Mouse (Mus musculus) T-helper 17 cell (primary cell): ENCODE measurements around the gene Rapgef1.
"Not testable (repeated sequence)": the region's sequence is repeated elsewhere in the genome, so short reads cannot be mapped to it uniquely, and the experiment has no call there.

Experiments used
- in situ Hi-C, 2 experiments: fragments of 300-600 bp; cut with MboI, MseI; formaldehyde crosslinking; loops; 1 replicate in 1 of 2; 2 replicates in 1 of 2; pipeline ENCODE4 v1.15.1; 2025; ENCODE audit warnings: high pct_unique_total_duplicates in 2 of 2

Rapgef1 gene

DNA sequence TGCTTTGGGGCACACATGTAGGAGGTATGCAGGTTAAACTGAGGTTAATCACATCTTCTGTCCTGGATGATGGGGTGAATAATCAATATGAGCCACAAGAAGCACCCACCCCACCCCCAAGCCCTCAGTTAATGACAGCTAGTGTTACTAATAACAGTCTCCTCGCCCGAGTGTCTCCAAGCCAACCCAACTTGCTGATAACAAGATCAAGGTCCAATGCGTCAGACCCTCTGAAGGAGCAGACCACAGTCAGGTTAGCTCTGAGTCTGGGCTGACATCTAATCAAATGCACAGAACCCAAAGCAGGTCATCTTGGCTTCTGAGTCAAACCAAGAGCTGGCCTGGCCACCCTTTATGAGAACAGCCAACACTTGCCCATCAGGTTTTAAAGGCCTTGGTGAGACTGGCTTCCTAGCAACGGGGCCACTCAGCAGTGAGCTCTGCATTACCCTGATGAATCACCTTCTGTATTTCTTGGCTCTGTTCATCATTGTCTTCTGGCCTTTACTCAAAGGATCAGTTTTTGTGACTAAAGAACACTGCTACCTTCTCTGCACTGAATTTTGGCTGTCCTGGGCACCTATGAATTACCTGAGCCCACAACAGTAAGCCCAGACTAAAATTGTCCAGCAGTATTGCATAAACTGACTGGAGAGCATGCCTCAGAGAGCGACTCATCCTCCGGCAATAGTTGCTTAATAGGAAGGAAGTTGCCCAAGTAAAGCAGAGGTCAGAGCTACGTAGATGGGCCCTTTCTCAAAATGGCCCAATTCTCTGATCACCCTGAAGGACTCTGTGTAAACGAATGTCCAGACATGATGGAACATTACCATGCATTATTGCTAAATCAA, 152.3 kb downstream of the Rapgef1 start:
- in situ Hi-C loops, result loop anchor here in 1 of 2 experiments (5.0 kb wide), 1 partner anchor 80 kb away; no protein-coding TSS in a partner anchor

- in situ Hi-C loops, result loop anchor here in 1 of 2 experiments (5.0 kb wide), 1 partner anchor 79 kb away; no protein-coding TSS in a partner anchor
These were observed 153.8 kb downstream of the Rapgef1 start for GRCm38 (mm10) chr2:29773323-29773722.

DNA sequence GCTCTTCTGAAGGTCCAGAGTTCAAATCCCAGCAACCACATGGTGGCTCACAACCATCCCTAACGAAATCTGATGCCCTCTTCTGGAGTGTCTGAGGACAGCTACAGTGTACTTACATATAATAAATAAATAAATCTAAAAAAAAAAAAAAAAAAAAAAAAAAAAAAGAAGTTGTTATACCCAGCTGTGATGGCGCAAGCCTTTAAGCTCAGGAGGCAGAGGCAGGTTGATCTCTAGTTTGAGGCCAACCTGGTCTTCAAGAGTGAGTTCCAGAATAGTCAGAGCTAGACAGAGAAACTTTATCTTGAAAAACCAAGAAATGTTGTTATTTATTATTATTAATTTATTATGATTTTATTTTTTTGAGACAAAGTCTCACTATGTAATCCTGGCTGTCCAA, 161.7 kb downstream of the Rapgef1 start:
- in situ Hi-C loops, result not testable (repeated sequence)

DNA sequence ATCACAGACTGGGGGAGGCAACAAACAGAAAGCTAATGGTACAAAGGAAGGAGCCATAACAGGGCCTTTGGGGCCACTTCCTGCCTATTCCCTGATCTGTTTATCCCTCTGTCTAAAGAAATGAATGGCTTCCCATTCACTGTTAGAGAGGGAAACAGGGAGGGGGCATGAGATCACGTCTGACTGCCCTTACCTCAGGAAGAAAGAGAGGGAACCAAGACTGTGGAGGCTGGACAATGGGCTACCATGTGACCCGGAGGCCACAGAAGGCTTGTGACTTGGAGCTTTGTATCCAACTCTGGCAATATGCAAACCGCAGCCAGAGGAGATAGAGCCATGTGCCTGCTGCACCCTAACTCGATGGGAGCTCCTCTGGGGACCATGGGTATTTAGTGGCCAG, 164.8 kb downstream of the Rapgef1 start:
- in situ Hi-C loops, result no loop called here

DNA sequence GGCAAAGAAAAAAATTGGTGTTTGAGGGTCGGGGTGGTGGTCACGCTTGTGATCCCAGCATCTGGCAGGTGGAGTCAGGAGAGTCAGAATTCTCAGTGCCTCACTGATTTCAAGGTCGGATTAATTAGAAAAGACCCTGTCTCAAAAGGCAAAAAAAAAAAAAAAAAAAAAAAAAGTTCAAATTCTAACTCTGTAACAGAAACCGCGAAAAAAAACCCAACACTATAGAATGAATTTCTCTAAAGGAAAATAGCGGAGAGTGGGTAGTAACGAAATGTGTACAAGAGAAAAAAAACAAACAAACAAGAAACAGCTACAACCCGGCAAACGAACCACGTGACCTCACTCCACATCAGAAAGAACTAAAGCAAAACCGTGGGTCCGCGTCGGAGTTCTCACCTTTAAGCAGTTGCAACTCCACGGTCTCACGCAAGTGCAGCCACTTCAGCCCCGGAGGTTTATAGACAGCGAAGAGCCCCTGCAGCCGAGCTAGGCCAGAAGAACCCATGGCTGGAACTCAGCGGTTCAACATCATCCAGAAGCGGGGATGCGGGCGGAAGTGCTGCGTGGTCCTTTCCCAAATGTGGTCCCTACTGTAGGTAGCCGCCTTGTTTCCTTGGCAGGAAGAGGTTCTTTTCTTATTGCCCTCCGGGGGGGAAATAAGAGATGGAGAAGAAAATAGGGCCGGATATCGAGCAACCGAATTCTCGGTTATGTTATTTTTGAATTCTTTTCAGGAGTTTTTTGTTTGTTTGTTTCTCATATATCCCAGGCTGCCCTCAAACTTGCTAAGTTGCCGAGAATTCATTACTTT, 167.8 kb downstream of the Rapgef1 start, which contains the start of gene Coq4:
Coq4 (plus strand) TSS at position 390 of the 814 bp plus-strand sequence.
- in situ Hi-C loops, result no loop called here

DNA sequence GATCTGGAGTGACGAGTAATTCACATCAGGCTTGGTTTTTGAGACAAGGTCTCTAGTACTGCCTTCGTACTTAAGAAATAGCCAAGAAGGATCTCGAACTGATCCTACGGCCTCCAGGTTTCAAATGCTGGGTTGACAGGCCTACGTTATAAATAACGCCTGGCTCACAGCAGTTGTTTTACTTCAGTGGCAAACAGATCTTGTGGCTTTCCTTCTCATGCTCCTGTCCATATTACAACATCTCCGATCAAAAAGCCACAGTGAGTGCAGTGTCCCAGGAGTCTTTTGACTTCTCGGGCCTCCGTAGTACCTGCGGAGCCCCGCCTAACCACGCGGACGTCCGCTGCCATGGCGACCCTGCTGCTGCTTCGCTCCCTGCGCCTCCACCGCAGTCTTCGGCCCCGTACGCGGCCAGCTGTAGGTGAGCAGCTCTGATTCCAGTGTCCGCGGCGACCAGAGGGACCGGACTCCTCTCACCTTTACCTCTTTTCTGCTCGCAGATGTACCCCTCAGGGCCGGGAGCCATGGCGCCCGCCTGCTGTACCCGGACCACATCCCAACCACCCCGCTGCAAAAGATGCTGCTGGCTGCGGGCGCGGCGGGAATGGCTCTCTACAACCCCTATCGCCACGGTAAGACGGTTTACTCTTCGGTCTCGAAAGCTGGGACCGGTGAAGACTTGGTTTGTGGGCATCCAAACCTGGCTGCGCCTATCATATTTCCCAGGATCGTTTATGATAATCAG, 168.6 kb downstream of the Rapgef1 start, which contains the start of gene Trub2:
Trub2 (minus strand) TSS at position 566 of the 745 bp plus-strand sequence.
- in situ Hi-C loops, result no loop called here
